Mouse (Mus musculus): ENCODE results near the gene Tmem107. TPM values are rescaled to one million over a fixed set of nuclear protein-coding genes. Genes with fewer than 3 reads are reported as not detected.
A peak's percentile ranks its signal among the peaks of the same experiment; 100 is the strongest.

Gene Tmem107
- 7.0 and 14.6 TPM in 2 replicates for polyA plus RNA-seq (2012; rRNA removed)

- Histone ChIP-seq H3K36me3 (ENCODE audit: control insufficient read depth, insufficient read depth, low read length) (no peaks in the 10 kb centered on the region), H3K27ac (ENCODE audit: insufficient read depth, low read length) (peak within 1 kb of the TSS; percentile 80), H3K4me1 (ENCODE audit: control insufficient read depth, insufficient read depth, insufficient read length) (peaks cover 2% of the 10 kb centered on the region), H3K4me3 (ENCODE audit: extremely low read depth, insufficient read depth, insufficient read length) (peak within 1 kb of the TSS; percentile 69), H3K27me3 (ENCODE audit: control insufficient read depth, insufficient read depth, low read length) (no peaks in the 10 kb centered on the region)
- TF ChIP-seq CTCF (IDR thresholded peaks at IDR 0.05; ENCODE audit: extremely low read depth, insufficient read depth, insufficient read length, insufficient replicate concordance) (no peak), POLR2A (IDR thresholded peaks at IDR 0.05; ENCODE audit: low read depth, low read length) (peak; percentile 94)
- DNase-seq (ENCODE audit: low read depth in 1 of 2, low spot score in 2 of 2): peak; percentile 88 to 94
- WGBS: under 1% methylated on average over 47 of the region's 47 CpGs
Measured at GRCm38 (mm10) chr11:69070590-69071222, at the start of gene Tmem107. Gene Tmem107 (plus strand): TSS chr11:69070806.

DNA sequence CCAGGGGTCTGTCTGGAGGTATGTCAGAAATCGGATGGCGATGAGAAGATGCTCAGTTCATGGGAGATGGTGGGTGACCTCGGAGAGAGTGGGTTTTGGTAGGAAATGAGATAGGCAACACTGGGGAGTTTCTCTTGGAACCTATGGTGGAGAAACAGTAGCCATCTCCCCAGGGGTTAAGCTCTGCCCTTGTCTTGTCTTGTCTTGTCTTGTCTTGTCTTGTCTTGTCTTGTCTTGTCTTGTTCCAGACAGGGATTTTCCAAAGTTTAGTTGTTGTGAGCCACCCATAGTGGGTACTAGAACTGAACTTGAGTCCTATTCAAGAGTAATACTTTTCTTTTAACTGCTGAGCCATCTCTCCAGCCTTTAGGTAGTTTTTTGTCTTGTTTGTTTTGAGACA, 44.0 kb upstream of the Tmem107 start:
- H3K27ac ChIP-seq (ENCODE audit: insufficient read depth, low read length): no peak overlapping the region
- 94% methylated on average over 3 of the region's 3 CpGs for WGBS
- H3K27me3 ChIP-seq (ENCODE audit: control insufficient read depth, insufficient read depth, low read length): no peaks in the 10 kb centered on the region
- no peak overlapping the region for H3K4me3 ChIP-seq (ENCODE audit: extremely low read depth, insufficient read depth, insufficient read length)
- peaks cover 31% of the 10 kb centered on the region for H3K36me3 ChIP-seq (ENCODE audit: control insufficient read depth, insufficient read depth, low read length)
- H3K4me1 ChIP-seq (ENCODE audit: control insufficient read depth, insufficient read depth, insufficient read length): no peaks in the 10 kb centered on the region
- DNase-seq (ENCODE audit: low read depth in 1 of 2, low spot score in 2 of 2): no peak
- no peak for TF ChIP-seq POLR2A (IDR thresholded peaks at IDR 0.05; ENCODE audit: low read depth, low read length)
- TF ChIP-seq CTCF (IDR thresholded peaks at IDR 0.05; ENCODE audit: extremely low read depth, insufficient read depth, insufficient read length, insufficient replicate concordance): no peak

- WGBS: 94% methylated on average over 2 of the region's 2 CpGs
- H3K27me3 ChIP-seq (ENCODE audit: control insufficient read depth, insufficient read depth, low read length): no peaks in the 10 kb centered on the region
- no peak for DNase-seq (ENCODE audit: low read depth in 1 of 2, low spot score in 2 of 2)
- H3K27ac ChIP-seq (ENCODE audit: insufficient read depth, low read length): no peak overlapping the region
- TF ChIP-seq POLR2A (IDR thresholded peaks at IDR 0.05; ENCODE audit: low read depth, low read length) (no peak), CTCF (IDR thresholded peaks at IDR 0.05; ENCODE audit: extremely low read depth, insufficient read depth, insufficient read length, insufficient replicate concordance) (no peak)
- H3K4me1 ChIP-seq (ENCODE audit: control insufficient read depth, insufficient read depth, insufficient read length): no peaks in the 10 kb centered on the region
- H3K36me3 ChIP-seq (ENCODE audit: control insufficient read depth, insufficient read depth, low read length): peaks cover 17% of the 10 kb centered on the region
- H3K4me3 ChIP-seq (ENCODE audit: extremely low read depth, insufficient read depth, insufficient read length): no peak overlapping the region
Measured at GRCm38 (mm10) chr11:69028805-69029204, 41.8 kb upstream of the Tmem107 start.

- 78% methylated on average over 9 of the region's 9 CpGs for WGBS
- no peak for TF ChIP-seq POLR2A (IDR thresholded peaks at IDR 0.05; ENCODE audit: low read depth, low read length)
- TF ChIP-seq CTCF (IDR thresholded peaks at IDR 0.05; ENCODE audit: extremely low read depth, insufficient read depth, insufficient read length, insufficient replicate concordance): no peak
- peak overlapping the region; percentile 23; the same call in 1 of the 2 replicates for H3K27ac ChIP-seq (ENCODE audit: insufficient read depth, low read length)
- H3K36me3 ChIP-seq (ENCODE audit: control insufficient read depth, insufficient read depth, low read length): peaks cover 1% of the 10 kb centered on the region; the same call in 1 of the 2 replicates
- no peak overlapping the region for H3K4me3 ChIP-seq (ENCODE audit: extremely low read depth, insufficient read depth, insufficient read length)
- H3K27me3 ChIP-seq (ENCODE audit: control insufficient read depth, insufficient read depth, low read length): no peaks in the 10 kb centered on the region
- H3K4me1 ChIP-seq (ENCODE audit: control insufficient read depth, insufficient read depth, insufficient read length): peaks cover 9% of the 10 kb centered on the region
- no peak for DNase-seq (ENCODE audit: low read depth in 1 of 2, low spot score in 2 of 2)
Measured at GRCm38 (mm10) chr11:69033552-69033951, 37.1 kb upstream of the Tmem107 start.

DNA sequence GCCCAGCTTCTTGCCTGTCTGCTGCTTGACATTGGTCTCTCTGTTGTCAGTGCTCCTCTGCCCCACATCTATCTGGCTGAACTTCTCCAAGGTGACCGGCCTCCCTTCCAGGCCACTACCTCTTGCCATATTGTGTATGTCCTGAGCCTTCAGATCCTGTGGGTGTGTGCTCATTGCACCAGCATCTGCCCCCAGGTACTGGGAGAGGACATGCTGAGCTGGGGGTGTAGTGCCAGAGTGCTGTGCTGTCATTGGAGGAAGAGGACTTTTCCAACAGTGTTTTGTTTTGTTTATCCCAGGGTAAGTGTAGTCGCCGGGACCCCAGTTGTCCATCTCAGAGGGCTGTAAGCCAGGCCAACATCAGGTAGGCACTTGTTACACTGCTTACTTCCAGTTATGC, 36.0 kb upstream of the Tmem107 start:
- H3K27me3 ChIP-seq (ENCODE audit: control insufficient read depth, insufficient read depth, low read length): no peaks in the 10 kb centered on the region
- no peak for TF ChIP-seq POLR2A (IDR thresholded peaks at IDR 0.05; ENCODE audit: low read depth, low read length)
- no peak for TF ChIP-seq CTCF (IDR thresholded peaks at IDR 0.05; ENCODE audit: extremely low read depth, insufficient read depth, insufficient read length, insufficient replicate concordance)
- peaks cover 10% of the 10 kb centered on the region for H3K4me1 ChIP-seq (ENCODE audit: control insufficient read depth, insufficient read depth, insufficient read length)
- 93% methylated on average over 3 of the region's 3 CpGs for WGBS
- DNase-seq (ENCODE audit: low read depth in 1 of 2, low spot score in 2 of 2): no peak
- H3K36me3 ChIP-seq (ENCODE audit: control insufficient read depth, insufficient read depth, low read length): peaks cover 1% of the 10 kb centered on the region; the same call in 1 of the 2 replicates
- H3K27ac ChIP-seq (ENCODE audit: insufficient read depth, low read length): peak overlapping the region; percentile 1; the same call in 1 of the 2 replicates
- no peak overlapping the region for H3K4me3 ChIP-seq (ENCODE audit: extremely low read depth, insufficient read depth, insufficient read length)

DNA sequence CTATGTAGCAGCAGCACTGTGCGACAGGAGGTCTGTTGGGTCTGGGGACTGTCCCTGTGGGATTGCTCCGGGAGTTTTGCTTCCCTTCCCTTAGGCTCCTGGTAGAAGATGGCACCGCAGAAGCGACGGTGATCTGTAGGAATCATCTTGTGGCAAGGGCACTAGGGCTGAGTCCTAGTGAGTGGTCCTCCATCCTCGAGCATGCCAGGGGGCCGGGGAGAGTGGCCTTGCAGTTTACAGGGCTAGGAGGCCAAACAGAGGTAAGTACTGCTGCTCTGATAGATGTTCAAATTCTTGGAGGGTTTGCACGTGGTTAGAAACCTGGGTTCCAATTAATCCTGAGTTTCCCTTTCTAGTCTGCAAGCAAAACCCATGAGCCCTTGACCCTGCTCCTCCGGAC, 35.2 kb upstream of the Tmem107 start:
- no peak for DNase-seq (ENCODE audit: low read depth in 1 of 2, low spot score in 2 of 2)
- no peaks in the 10 kb centered on the region for H3K27me3 ChIP-seq (ENCODE audit: control insufficient read depth, insufficient read depth, low read length)
- 86% methylated on average over 9 of the region's 9 CpGs for WGBS
- H3K4me3 ChIP-seq (ENCODE audit: extremely low read depth, insufficient read depth, insufficient read length): no peak overlapping the region
- peak overlapping the region; percentile 28 for H3K27ac ChIP-seq (ENCODE audit: insufficient read depth, low read length)
- peaks cover 10% of the 10 kb centered on the region for H3K4me1 ChIP-seq (ENCODE audit: control insufficient read depth, insufficient read depth, insufficient read length)
- H3K36me3 ChIP-seq (ENCODE audit: control insufficient read depth, insufficient read depth, low read length): peaks cover 1% of the 10 kb centered on the region; the same call in 1 of the 2 replicates
- TF ChIP-seq CTCF (IDR thresholded peaks at IDR 0.05; ENCODE audit: extremely low read depth, insufficient read depth, insufficient read length, insufficient replicate concordance) (no peak), POLR2A (IDR thresholded peaks at IDR 0.05; ENCODE audit: low read depth, low read length) (no peak)

DNA sequence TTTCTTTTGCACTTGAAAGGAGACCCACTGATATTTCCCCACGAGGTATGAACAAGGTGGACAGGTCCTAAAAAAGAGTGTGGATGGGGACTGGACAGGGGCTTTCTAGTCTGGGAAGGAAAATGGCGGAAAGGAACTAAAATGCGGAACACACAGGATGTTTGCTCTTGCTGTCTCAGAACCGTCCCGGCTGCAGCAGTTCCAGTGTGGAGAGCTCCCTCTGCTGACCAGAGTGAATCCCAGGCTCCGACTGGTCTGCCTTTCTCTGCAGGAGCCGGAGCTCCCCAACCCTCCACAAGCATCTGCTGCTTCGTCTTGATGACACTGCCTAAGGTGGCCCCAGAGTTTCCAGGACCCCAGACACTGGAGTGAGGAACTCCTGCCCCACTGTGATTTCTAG, 34.8 kb upstream of the Tmem107 start:
- H3K27ac ChIP-seq (ENCODE audit: insufficient read depth, low read length): peak overlapping the region; percentile 28
- peak; percentile 63 to 79 for DNase-seq (ENCODE audit: low read depth in 1 of 2, low spot score in 2 of 2)
- 9% methylated on average over 8 of the region's 8 CpGs for WGBS
- peaks cover 10% of the 10 kb centered on the region for H3K4me1 ChIP-seq (ENCODE audit: control insufficient read depth, insufficient read depth, insufficient read length)
- no peak overlapping the region for H3K4me3 ChIP-seq (ENCODE audit: extremely low read depth, insufficient read depth, insufficient read length)
- peak; percentile 60; the same call in 1 of the 2 replicates for TF ChIP-seq CTCF (IDR thresholded peaks at IDR 0.05; ENCODE audit: extremely low read depth, insufficient read depth, insufficient read length, insufficient replicate concordance)
- no peak for TF ChIP-seq POLR2A (IDR thresholded peaks at IDR 0.05; ENCODE audit: low read depth, low read length)
- H3K36me3 ChIP-seq (ENCODE audit: control insufficient read depth, insufficient read depth, low read length): peaks cover 1% of the 10 kb centered on the region; the same call in 1 of the 2 replicates
- H3K27me3 ChIP-seq (ENCODE audit: control insufficient read depth, insufficient read depth, low read length): no peaks in the 10 kb centered on the region

Measured in spleen, adult 2 months (tissue).